ENCODE assay signal across 8 mouse cellular contexts in the genomic region with DNA sequence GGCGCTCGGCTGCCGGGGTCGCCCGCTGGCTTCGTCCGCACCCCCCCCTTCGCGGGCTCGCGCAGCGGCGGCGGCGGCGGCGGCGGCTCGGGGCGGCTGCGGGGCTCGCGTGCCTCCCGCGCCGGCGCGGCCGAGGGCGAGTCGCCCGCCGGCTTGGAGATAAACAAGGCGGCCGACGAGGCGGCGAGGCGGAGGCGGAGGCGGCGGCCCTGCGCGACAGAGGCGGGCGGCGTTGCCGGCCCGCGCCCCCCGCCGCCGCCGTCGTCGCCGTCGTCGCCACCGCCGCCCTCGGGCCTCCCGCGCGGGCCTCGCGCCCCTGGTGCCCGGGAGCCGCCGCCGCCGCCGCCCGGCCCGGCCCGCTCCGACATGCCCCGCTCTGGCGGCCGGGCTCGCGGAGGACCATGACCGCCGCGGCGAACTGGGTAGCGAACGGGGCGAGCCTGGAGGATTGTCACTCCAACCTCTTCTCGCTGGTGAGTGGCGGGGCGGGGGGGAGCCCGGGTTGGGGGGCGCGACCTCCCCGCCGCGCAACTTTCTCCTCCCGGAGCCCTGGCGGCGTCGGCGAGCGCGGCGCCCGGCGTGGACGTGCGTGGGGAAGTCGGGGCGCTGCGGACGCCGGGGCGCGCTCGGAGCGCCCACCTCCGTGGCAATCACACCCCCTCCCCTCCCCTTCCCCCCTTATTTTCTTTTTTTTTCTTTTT. TPM values are rescaled to one million over a fixed set of nuclear protein-coding genes. Genes with fewer than 3 reads are reported as not detected.
DNase-seq lines count a peak whose midpoint lies in the region; ATAC-seq and TF ChIP-seq lines count a peak whose summit lies in the region.

Gene Med13l (plus strand): TSS at position 295 of the 701 bp plus-strand sequence.

- peak within 1 kb of the TSS; percentile 71 for H3K4me2 ChIP-seq in hindbrain, embryonic 12.5 days (replicated peaks)

- peak within 1 kb of the TSS; percentile 93 for H3K9ac ChIP-seq in hindbrain, embryonic 12.5 days

- peak within 1 kb of the TSS; percentile 66 for H3K4me3 ChIP-seq in cerebellum, adult 2 months (replicated peaks; ENCODE audit: insufficient read depth, low read depth, low read length)
- H3K4me3 ChIP-seq in hindbrain, embryonic 12.5 days = peak within 1 kb of the TSS; percentile 90
- H3K4me3 ChIP-seq in macrophage (ENCODE audit: inconsistent target) = peak within 1 kb of the TSS; percentile 77

- no peak for TF ChIP-seq CTCF in cerebellum, adult 2 months (IDR thresholded peaks at IDR 0.05; ENCODE audit: borderline replicate concordance, insufficient read depth, low read depth, low read length)

- H3K27me3 ChIP-seq in cerebellum, adult 2 months (ENCODE audit: control insufficient read depth, insufficient read depth, low read length) = no peaks in the 10 kb centered on the region
- peaks cover 7% of the 10 kb centered on the region for H3K27me3 ChIP-seq in hindbrain, embryonic 12.5 days

- peaks cover 47% of the 10 kb centered on the region for H3K79me2 ChIP-seq in macrophage (ENCODE audit: inconsistent target)

- no peak for TF ChIP-seq POLR2A in cerebellum, adult 2 months (IDR thresholded peaks at IDR 0.05; ENCODE audit: borderline replicate concordance, insufficient read depth, low read length)

- WGBS in cerebellum, adult 2 months = under 1% methylated on average over 90 of the region's 120 CpGs
- under 1% methylated on average over 47 of the region's 120 CpGs for WGBS in hindbrain, embryonic 12.5 days
- WGBS in macrophage (ENCODE audit: missing documents) = 0% methylated on average over 60 of the region's 120 CpGs

- H3K36me3 ChIP-seq in hindbrain, embryonic 12.5 days = no peaks in the 10 kb centered on the region
- no peaks in the 10 kb centered on the region for H3K36me3 ChIP-seq in macrophage (ENCODE audit: inconsistent target)

- H3K27ac ChIP-seq in cerebellum, adult 2 months (ENCODE audit: insufficient read depth, low read length) = peak within 1 kb of the TSS; percentile 99
- H3K27ac ChIP-seq in hindbrain, embryonic 12.5 days = peak within 1 kb of the TSS; percentile 96
- H3K27ac ChIP-seq in macrophage = peak within 1 kb of the TSS; percentile 66

- DNase-seq in NIH3T3 (ENCODE audit: low read depth) = peak; percentile 87
- DNase-seq in cerebellum, adult 2 months = peak; percentile 61 to 68
- DNase-seq in frontal cortex, adult 2 months (ENCODE audit: extremely low spot score in 1 of 2, low spot score in 1 of 2) = no peak
- DNase-seq in layer of hippocampus, postnatal 36 days = peak; percentile 37 to 42
- DNase-seq in right cerebral cortex, postnatal 10 days (ENCODE audit: low spot score in 2 of 2) = peak; percentile 57 to 74
- peak; percentile 68 for DNase-seq in urinary bladder, postnatal 25 days (ENCODE audit: low spot score)

- H3K9me3 ChIP-seq in hindbrain, embryonic 12.5 days (replicated peaks) = no peaks in the 10 kb centered on the region

- peaks cover 12% of the 10 kb centered on the region for H3K4me1 ChIP-seq in cerebellum, adult 2 months (ENCODE audit: control insufficient read depth, insufficient read depth, low read length)
- H3K4me1 ChIP-seq in hindbrain, embryonic 12.5 days = peaks cover 35% of the 10 kb centered on the region

- peak; percentile 62 for ATAC-seq in hindbrain, embryonic 12.5 days (ENCODE audit: low FRiP score)

RNA-seq across cellular contexts. Expression of gene Med13l, which starts in this region (rescaled TPM):
- 22.7 and 23.0 TPM in 2 replicates for polyA plus RNA-seq in cerebellum, adult 2 months (2012; rRNA removed)
- polyA plus RNA-seq in frontal cortex, adult 2 months (2012; rRNA removed) = 29.3 and 30.9 TPM in 2 replicates
- polyA plus RNA-seq in hindbrain, embryonic 12.5 days (2016; fragmentation: Nextera tagmentation; extraction: Ambion mirVana) = 18.1 and 18.7 TPM in 2 replicates
- total RNA-seq in layer of hippocampus, postnatal 36 days (2021) = 100 to 1,000 TPM; 103 to 127 TPM
- 100 to 1,000 TPM; 120 to 443 (median 144) TPM for total RNA-seq in macrophage (2018; cell fraction: chromatin; rRNA removed)
- total RNA-seq in macrophage (2018; cell fraction: cytosol; rRNA removed) = 10 to 100 TPM; 27.9 to 64.0 (median 33.9) TPM
- 100 to 1,000 TPM in 21 of 26 experiments, 10 to 100 TPM in 5; 76.5 to 395 (median 107) TPM for total RNA-seq in macrophage (2018; cell fraction: nucleus; rRNA removed)
- 10.0 to 13.9 TPM (median 13.2 TPM) in 3 replicates for polyA plus RNA-seq in macrophage (2018)

Comparison
In these comparisons a context has a peak if more than half of its experiments do, and no peak if none do; other contexts are left out.
1. DNase-seq: peak in NIH3T3 (single experiment), cerebellum, adult 2 months (2 of 2), layer of hippocampus, postnatal 36 days (2 of 2), right cerebral cortex, postnatal 10 days (2 of 2) and urinary bladder, postnatal 25 days (single experiment); none in frontal cortex, adult 2 months (0 of 2).
2. Peak in every context shown above with its lines, with median percentiles within 50 percentile points of each other: H3K27ac ChIP-seq and H3K4me3 ChIP-seq.